20 mouse cellular contexts compared by ENCODE assay signal in genomic region chr1:85690544-85690943, GRCm38 (mm10). TPM values are rescaled to one million over a fixed set of nuclear protein-coding genes. Genes with fewer than 3 reads are reported as not detected.
DNase-seq lines count a peak whose midpoint lies in the region; ATAC-seq lines count a peak whose summit lies in the region.
"Had no signal": no experiment of that assay in that cellular context is flagged by ENCODE, and none has a peak within 500 bp of the region (broad histone marks: within the 10 kb centered on the region; RNA-seq: fewer than 3 reads in every experiment).

No protein-coding gene starts in this region.

- DNase-seq in 416B (ENCODE audit: low read depth), result peak; percentile 21
- no peak for DNase-seq in gastrocnemius, postnatal 10 days
- no peak for DNase-seq in lung, postnatal 25 days (ENCODE audit: low spot score)
- DNase-seq: adrenal gland, adult 8-10 months; adrenal gland, postnatal 14 days; adrenal gland, postnatal 36 days; B cell, adult 2 months; cerebellum, adult 11-12 months; cerebellum, adult 2 months; cerebellum, adult 9-10 months; cerebellum, postnatal 10 days; cerebellum, postnatal 25 days; forebrain, postnatal 0 days had no signal

- peak; percentile 60 for ATAC-seq in granulocyte monocyte progenitor cell, adult 5-6 weeks (replicated peaks; ENCODE audit: poor library complexity, severe bottlenecking)
- ATAC-seq in megakaryocyte progenitor cell, adult 5-6 weeks (replicated peaks; ENCODE audit: poor library complexity), result peak; percentile 45; the same call in 1 of the 2 replicates
- ATAC-seq: activated CD4-positive, CD25-positive, alpha-beta regulatory T cell, adult 4 months; CD4-positive, CD25-positive, alpha-beta regulatory T cell, adult 4 months; forebrain, embryonic 13.5 days; forebrain, embryonic 15.5 days; forebrain, postnatal 0 days; Patski had no signal

RNA-seq across cellular contexts. Expression of gene Sp100, which starts 40.8 kb away (rescaled TPM):
- total RNA-seq in granulocyte monocyte progenitor cell, adult 5-6 weeks (2014; fragmentation: Nextera tagmentation), result 109 and 124 TPM in 2 replicates
- total RNA-seq in granulocyte monocyte progenitor cell, adult 5-6 weeks (2017), result 68.7 and 78.7 TPM in 2 replicates
- 126 and 135 TPM in 2 replicates for total RNA-seq in megakaryocyte progenitor cell, adult 5-6 weeks (2015)
- total RNA-seq in megakaryocyte progenitor cell, adult 5-6 weeks (2017), result 63.4 and 82.1 TPM in 2 replicates
- total RNA-seq in gastrocnemius, postnatal 10 days (2021), result 1 to 10 TPM; 2.5 to 4.4 TPM

Comparison
In these comparisons a context has a peak if more than half of its experiments do, and no peak if none do; other contexts are left out.
1. RNA of gene Sp100, which starts 40.8 kb away (total RNA-seq): 63.4 to 135 TPM in megakaryocyte progenitor cell, adult 5-6 weeks and 68.7 to 124 TPM in granulocyte monocyte progenitor cell, adult 5-6 weeks; 2.5 to 4.4 TPM in gastrocnemius, postnatal 10 days; every median in the first group is over 10 times any median in the second.